Mouse (Mus musculus): ENCODE measurements at regions not wholly inside any gene's neighbourhood (a gene's known extent, or its start where the extent isn't known, plus 50 kb on each side); places are given as distances from the start of the nearest gene placed in this dataset.

DNA sequence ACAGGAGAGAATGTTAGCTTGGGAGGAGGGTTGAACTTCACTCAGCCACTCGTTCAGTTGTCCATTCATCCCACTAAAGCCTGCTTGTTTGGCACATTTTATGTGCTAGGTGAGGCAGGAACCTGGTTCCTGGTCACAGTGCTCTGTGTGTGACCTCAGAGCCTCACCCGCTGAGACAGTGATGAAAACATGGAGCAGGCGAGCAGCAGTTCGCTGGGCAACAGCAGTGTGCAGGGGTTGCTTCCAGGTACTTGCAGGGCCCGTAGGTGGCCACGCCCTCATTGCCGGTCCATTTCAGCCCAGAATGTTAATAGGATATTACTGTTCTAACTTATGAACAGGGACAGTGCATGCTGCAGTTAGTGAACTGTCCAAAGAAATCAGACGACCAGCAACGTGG is 285.7 kb downstream of the Rngtt start:
- no peak for DNase-seq

DNA sequence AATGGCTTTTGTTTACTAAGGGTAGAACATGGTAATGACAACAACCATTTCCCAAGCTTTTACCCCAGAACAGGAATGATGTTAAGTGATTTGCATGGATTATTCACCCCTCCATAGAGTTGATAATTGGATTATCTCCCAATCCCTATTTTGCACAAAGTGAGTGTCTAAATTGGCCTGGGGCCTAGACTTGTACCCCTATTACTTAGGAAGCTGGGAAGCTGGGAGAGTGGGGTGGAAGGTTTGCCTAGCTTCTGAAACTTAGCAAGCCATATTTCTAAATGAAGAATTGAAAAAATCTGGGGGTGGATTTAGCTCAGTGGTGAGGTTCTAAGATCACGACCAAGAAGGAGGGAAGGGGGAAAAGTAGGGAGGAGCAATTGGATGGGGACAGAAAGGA is 289.9 kb downstream of the Rngtt start:
- no peak for DNase-seq

DNA sequence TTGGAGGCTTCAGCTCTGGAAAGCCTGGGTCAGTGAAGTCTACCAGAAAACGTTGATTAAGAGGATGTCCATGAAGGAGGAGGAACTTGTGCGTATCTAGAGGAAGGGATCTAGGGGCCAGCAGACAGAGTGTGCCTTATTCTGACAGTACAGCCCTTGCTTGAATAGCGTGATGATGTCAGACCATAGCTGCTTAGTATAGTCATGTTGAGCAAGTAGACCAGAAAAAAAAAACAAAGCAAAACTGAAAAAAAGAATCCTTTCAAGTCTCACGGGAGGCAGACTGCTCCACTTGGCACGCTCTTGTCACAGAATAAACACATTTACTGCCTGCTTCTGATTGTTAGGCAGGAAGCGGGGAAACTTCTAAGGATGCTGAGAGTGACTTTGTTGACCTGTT is 290.7 kb downstream of the Rngtt start:
- no peak for DNase-seq

DNA sequence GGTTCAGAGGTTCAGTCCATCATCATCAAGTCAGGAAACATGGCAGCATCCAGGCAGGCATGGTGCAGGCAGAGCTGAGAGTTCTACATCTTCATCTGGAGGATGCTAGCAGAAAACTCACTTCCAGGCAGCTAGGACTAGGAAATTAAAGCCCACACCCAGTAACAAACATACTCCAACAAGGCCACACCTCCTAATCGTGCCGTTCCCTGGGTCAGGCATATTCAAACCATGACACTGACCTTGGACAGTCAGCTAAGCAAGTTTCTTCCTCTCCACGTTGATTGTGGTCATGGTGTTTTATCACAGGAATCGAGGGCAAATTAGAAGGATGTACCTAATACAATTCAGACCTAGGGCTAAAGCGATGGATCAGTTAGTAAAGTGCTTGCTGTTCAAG is 294.5 kb downstream of the Rngtt start:
- DNase-seq: no peak

DNA sequence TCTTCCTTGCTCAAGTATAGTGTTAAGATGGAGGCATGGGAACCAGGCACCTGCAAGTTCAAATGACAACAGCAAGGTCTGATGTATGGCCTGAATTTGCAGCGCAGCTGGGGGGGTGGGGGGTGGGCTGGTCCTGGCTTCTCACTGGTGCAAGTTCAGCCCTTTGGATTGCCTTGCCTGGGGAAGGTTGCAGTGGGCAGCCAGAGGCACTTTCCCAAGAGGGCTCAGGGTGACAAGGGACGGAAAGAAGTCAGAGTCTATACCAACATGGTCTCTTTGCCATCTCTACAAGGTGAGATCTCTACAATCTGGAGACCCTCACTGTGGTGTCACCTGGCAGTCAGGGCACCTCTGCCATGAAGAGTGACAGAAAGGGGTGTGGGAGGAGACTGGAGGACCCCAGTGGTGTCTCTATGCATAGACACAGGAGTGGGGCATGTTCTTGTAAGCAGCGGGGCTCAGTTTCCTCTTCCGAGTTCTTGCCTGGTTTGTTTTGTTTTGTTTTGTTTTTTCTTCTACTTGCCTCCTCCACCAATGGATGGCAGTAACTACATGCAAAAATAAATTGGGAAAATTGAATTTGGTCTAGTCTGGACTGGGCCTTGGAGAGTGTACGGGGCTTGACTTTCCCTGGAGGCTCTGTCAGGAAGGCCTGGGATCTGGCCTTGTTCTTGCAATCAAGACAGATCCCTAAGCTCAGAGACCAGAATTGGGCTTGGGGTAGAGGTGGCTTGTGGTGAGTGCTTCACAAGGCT is 284.4 kb upstream of the Cnr1 start:
- no peak for DNase-seq

DNA sequence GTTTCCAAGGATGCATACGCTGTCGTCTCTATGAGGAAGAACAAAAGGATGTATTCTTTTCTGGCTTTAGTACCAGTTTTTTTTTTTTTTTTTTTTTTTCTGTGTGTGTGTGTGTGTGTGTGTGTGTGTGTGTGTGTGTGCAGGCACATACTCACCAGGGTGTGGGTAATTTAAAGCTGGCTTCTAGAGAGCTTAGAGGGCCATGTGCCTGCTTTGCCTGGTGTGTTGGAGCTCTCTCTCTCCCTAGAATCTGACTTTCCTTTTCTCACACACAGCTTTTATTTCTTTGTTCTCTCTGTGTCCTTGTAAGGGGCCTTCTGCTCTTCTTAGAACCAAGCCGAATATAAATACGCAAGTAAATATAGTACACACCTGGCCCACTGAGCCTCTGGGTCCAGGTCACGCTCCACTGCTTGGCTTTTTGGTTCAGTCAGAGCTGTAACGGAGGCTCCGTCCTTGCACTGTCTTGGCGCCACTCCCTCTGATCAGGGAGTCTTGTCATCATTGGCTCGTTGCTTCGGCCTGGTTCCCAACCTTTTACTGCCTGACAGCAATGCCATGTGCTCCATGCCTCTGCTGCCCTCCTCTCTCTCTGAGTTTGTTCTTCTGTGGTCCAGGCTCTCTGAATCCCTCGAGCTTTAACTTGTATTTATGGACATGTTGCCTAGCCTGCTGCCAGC is 283.7 kb upstream of the Cnr1 start:
- no peak for DNase-seq

DNA sequence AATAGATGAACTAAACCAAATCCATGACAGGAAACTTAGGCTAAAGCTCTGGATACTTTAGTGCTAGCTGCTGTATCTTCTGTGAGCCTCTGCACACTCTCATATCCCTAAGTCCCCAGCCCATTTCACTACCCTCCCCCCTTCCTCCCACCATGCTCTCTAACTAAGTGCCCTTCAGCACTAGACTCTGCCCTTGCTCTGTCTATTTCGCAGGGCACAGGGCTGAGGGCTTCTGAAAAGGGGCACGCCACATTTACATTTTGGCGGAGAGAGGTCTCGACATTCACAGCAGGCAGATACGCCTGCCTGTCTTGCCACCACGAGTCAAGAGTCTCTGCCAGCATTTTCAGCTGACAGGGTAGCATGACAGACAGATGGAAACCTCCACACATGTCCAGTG is 282.5 kb upstream of the Cnr1 start:
- DNase-seq: no peak

DNA sequence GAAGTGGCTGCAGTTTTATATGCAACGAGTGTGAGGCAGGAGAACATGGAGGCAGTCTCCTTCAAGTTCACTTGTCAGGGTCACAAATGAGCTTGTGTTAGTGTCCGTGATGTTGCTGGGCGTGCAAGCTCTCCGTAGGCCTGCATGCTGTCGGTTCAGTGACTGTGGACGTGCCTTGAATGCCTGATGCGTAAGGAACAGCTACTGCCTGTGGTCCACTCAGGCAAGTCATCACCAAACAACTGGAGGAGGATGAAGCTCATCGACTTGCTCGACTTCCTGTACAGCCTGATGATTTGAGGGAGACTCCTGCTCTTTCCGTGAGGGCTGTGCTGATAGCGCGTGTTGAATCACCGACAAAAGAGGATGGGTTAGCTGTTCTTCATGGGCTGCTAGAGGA is 281.9 kb upstream of the Cnr1 start:
- no peak for DNase-seq

DNA sequence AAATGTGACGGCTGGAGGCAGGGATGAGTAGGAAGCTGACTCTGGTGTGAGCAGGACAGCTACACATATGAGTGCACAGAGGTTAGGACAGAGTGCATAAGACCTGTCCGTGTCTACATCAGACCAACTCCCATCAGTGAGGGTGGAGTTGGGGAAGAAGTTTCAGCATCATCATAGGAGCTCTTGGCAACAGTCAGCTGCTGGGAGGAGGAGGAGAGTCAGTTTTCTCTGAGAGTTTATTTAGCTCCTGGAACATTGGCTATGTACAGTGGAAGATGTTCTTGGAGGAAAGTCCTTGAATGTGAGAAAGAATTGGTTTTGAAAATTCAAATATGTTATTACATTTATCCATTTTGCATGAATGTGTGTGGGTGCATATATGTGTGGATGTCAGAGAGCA is 279.2 kb upstream of the Cnr1 start:
- DNase-seq: no peak

DNA sequence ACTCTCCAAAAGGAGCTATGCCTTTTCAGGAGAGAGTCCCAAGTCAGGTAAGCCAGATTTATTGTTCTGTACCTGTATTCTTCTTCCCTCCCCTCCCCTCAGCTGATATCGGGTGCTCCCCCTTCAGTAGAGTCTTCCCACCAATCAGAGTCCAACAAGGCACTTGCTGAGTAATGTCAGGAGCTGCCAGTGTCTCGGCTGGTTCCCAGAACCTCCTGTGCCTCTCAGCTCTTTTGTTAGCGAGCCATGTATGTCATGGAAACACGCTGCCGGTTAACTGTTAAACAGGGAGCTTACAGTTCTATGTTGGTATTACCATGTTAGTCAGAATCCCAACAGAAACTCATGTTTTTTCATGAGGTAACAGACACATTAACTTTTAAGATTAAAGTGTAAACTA is 273.1 kb upstream of the Cnr1 start:
- DNase-seq: no peak

DNA sequence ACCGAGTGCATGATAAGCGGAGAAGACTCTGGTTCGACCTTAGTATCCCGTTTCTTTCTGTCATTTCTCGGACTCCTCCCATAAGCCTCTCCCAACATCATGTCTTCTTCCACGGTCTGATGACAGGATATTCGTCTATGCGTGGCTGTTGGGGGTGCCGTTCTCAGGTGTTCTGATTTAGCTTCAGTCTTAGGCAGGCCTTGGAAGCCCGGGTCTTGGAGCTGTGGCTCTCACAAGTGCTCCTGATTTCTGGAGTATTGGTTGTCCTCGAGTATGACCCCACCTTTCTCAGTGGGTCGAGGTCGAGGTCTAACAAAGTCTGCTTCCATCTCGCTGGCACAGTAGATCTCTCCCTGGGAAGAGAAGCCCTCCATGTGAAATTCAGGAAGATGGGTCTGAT is 264.6 kb upstream of the Cnr1 start:
- DNase-seq: no peak

DNA sequence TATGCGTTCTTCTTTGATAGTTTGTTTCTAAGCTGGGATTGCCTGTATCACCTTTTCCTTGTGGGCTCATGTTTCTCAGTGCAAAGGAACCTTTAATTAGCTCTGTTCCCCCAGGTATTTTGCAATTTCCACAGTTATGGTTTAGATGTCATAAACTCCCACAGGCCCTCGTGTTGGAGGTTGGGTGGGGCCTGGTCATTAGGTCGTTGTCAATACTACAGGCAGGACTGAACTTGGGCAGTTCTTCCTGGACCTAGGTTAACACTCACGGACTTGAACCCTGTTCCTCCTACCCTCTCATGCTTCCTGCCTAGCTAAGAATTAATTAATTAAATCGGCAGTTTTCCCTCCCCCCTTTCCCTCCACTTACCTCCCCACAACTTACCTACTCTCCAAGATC is 263.8 kb upstream of the Cnr1 start:
- DNase-seq: no peak

DNA sequence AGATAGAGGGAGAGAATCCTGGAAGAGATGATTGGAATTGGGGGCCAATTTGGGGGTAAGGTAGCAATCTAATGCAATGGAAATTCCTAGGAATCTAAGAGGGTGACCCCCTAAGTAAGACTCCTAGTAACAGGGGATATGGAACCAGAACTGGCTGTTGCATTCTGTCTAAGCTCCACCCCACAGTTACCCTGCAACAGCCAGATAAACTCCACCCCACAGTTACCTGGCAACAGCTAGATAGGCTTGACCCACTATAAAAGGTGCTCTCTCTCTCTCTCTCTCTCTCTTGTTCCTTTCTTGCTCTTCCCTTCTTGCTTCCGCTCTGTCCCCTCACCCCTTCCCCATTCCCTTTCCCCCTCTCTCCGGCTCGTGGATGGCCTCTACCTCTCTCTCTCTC is 262.5 kb upstream of the Cnr1 start:
- no peak for DNase-seq

DNA sequence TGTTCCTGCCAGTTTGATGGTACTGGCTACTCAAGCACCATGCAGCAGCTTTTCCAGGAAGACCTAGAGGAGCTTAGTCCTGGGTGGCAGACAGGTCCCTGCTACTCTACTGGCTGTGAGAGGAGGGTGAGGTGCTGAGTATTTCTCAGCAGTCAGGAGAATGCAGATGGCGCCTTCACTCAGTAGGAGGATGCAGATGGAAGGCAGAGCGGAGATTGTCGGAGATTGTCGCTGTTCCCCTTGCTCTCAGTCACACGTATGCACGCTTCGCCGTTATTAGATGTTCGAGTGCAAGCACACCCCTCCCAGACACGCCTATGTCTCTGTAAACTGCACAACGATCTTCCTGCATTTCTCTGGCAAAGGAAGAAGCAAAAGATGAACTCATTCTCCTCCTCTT is 261.4 kb upstream of the Cnr1 start:
- no peak for DNase-seq

DNA sequence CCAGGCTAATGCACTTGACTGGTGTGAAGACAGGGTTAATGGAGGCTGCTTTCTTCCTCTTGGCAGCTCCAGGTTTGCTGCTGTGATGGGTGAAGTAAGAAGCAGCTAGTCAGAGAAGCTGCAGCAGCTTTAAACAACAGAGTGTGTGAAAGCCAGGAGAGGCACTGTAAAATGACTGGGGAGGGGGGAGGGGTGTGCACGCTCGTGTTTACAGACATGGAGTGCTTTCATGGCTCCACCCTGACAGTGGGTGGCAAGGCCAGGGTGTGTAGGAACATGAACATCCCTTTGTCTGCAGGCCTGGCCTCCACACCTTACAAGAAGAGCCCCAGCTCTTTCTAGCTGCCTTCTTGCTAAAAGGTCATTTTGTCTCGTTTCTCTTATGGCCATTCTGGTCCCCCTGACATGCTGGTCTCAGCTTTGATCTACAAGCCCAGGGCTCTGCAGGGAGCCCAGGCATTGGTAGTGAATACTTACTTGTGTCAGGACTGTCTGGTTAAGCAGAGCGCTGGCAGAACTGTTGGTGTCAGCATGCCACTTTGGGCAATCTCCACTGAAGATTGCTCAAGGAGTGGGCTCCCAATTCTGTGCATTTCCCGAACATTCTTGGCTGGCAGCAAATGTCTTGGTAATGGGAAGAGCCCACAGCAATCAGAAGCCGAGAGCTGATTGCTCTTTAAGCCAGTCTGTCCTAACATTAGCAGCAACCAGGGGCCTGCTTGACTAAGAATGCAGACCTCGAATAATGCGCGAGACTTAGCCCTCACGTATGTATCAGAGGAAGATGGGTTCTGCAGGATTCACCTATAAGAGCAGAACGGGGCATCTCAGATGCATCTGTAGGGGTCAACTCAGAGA is 260.5 kb upstream of the Cnr1 start:
- DNase-seq: no peak

DNA sequence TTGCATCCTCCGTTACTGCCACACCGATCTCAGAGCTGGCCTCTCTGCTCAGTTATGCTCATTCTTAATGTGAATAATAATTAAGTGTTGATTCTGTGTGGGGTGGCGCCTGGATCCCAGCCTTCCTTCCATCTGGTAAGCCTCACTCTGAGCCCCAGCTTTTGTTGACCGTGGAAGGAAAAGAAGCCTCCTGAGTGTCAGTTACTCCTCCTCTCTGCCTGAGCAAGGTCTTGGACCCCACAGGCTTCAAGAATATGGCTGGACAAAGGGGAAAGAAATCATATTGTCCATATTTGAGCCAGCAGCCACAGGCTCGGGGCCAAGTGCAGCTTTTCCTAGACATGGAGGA is 259.9 kb upstream of the Cnr1 start:
- no peak for DNase-seq

DNA sequence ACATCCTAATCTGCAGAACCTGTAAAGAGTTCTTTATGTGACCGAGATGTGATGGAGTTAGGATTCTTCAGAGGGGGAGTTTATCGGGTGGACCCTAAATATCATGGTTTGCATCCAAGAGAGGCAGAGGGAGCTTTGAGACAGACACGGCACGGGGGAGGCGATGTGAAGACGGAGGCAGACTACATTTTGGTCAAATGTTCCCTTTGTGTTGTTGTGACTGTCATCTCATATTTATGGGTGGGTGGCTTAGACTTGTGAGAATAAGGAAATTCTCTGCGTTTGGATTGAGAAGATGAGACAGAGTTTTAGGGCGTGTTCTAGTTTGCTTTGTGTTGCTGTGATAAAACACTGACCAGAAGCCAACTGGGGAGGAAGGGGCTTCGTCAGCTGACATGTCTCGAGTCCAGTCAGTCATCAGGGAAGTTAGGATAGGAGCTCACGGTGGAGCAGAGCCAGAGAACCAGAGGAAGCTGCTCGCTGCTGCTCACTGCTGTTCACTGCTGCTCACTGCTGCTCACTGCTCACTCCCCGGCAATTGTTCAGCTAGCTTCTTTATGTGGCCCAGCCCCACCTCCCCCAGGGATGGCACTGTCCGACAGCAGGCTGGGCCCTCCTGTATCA is 259.0 kb upstream of the Cnr1 start:
- DNase-seq: no peak

DNA sequence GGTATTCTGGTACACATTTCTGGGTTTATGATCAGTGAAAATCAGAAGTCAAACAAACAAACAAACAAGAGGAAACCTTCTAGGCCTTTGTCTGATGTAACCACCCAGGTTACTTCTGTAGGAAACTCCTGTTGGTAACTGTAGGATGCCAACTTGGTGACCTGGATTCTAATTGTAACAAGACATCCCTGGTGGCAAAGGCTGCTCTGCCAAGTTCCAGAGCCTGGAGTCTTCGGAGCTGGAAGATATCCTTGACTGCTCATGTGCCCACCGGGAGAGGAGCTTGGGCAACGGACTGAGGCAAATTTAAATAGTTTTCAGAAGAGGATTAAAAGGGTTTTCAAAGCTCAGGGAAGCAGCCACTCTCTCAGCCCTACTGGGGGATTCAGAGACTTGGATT is 256.0 kb upstream of the Cnr1 start:
- DNase-seq: no peak

DNA sequence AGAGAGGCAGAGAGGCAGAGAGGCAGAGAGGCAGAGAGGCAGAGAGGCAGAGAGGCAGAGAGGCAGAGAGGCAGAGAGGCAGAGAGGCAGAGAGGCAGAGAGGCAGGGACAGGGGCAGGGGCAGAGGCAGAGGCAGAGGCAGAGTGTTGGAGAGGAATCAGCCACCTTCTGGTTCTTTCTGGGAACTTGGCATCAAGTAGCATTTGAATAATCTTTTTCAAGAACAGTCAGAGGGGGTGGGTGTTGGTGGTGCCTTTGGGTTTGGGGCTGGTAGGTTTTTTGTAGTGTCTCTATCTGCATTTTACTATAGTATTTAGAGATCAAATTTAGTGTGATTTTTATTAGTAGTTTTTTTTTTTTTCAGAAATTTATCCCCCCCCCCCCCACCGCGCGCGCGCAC is 249.3 kb upstream of the Cnr1 start:
- DNase-seq: no peak

DNA sequence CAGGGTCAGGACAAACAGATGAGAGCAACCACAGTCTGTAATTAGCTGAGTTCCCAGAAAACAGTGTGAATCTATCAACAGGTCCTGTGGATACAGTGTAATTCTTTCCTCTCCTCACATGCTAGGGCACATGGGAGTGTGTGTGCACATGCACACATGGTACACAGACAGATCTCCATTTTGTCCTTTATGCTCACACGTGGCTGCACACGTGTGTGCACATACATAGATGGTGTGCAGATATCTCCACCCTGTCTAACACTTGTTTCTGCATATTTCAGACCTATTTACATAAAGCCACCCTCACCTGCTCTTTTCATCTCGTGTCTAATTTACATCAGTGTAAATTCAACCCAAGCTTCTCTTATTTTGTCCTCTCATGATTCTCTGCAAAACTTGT is 245.0 kb upstream of the Cnr1 start:
- DNase-seq: no peak

DNA sequence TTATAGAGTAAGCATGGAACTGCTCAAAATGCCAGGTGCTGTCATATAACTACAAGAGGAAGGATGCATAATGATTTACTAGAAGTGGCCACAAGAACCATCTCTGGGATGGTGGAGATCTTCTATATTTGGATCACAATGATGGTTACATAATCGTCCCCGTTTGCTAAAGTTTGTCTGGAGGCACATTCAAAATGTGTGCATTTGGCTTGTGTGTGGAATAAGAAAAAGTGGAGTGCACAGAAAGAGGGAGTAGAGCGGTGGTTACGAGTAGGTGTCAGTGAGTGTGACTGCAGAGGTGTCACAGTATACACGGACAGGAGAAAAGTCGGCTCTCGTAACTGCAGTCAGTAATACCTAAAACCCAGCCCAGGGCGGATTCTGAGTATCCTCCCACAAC is 238.3 kb upstream of the Cnr1 start:
- DNase-seq: no peak

DNA sequence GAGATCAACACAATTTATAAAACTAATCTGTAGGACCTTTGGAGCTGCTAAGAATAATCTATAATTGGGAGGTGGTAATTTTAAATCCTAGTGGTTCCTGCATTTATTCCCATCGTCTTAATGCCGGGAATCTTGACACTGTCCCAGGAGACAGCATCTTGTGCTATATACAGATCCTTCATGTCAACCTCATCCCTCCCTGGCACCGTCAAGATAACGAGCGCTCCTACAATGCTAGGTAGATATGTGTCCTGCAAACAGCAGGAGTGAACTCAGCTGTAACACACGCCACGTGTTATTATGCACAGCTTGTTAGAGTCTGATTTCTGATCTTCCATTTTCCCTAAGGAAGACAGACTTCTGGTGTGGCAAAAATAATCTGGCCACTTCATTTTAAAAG is 237.0 kb upstream of the Cnr1 start:
- DNase-seq: no peak

DNA sequence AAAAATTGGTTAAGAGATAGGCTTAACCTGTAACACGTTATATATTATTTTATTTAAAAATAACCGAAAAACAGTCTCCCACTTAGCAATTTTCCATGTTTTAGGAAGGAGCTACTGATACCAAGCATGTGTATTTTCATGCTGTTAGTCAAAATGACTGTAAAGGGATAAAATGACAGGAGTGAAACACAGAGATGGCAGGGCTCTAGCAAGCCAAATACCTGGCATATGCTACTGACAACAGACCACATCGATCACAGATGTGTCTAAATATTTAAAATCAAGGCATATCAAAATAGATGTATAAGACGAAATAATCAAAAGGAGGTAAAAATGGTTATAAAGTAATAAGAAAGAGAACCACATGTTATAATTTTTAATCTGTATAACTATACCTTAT is 231.0 kb upstream of the Cnr1 start:
- DNase-seq: no peak

DNA sequence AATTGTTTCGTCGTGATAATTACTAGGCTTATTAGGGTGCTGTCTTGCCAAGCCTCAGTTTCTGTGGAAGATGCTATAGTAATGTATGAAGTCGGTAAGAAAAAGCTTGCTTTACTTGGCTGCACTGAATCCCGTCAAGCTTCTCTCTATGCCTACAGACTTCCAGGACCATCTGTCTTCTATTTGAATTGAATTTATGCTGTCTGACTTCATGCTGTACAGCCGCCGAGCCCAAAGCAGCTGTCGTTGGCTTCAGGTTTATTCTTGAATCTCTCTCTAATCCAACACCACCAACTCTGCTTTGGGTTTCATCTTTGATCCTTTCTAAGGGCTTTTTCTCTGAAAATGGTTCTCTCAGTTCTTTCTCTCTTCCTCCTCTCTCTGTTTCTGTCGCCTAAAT is 227.4 kb upstream of the Cnr1 start:
- no peak for DNase-seq

All from kidney, postnatal 14 days (tissue).